9 mouse cellular contexts compared by ENCODE assay signal in genomic region chr2:156870519-156870918, GRCm38 (mm10). TPM values are rescaled to one million over a fixed set of nuclear protein-coding genes. Genes with fewer than 3 reads are reported as not detected.
DNase-seq lines count a peak whose midpoint lies in the region.
"Had no signal": no experiment of that assay in that cellular context is flagged by ENCODE, and none has a peak within 500 bp of the region (broad histone marks: within the 10 kb centered on the region; RNA-seq: fewer than 3 reads in every experiment).

No protein-coding gene starts in this region.

- peak; percentile 13 for DNase-seq in kidney, adult 18-20 months
- DNase-seq in kidney, adult 11 months, result no peak
- peak; percentile 48 for DNase-seq in NIH3T3 (ENCODE audit: low read depth)
- DNase-seq in adrenal gland, postnatal 14 days, result peak; percentile 85
- peak; percentile 60 for DNase-seq in kidney, postnatal 10 days
- DNase-seq in frontal cortex, postnatal 36 days (ENCODE audit: low spot score in 2 of 2), result no peak
- DNase-seq in B cell, adult 2 months, result no peak
- no peak for DNase-seq in neural tube, embryonic 10.5 days (ENCODE audit: extremely low spot score, low spot score)
- DNase-seq: thymus, postnatal 4 days had no signal

RNA-seq across cellular contexts. Expression of gene Rab5if, which starts 7.6 kb away (rescaled TPM):
- 269 and 294 TPM in 2 replicates for total RNA-seq in adrenal gland, postnatal 14 days (2021)

RNA-seq across cellular contexts. Expression of gene 4930518I15Rik, which starts 12.8 kb away (rescaled TPM):
- total RNA-seq in adrenal gland, postnatal 14 days (2021), result 2.8 and 4.1 TPM in 2 replicates

RNA-seq across cellular contexts. Expression of gene Sla2, which starts 16.5 kb away (rescaled TPM):
- total RNA-seq in adrenal gland, postnatal 14 days (2021), result 0.26 and 1.2 TPM in 2 replicates

RNA-seq across cellular contexts. Expression of gene Tgif2, which starts 30.7 kb away (rescaled TPM):
- total RNA-seq in adrenal gland, postnatal 14 days (2021), result 6.9 and 7.7 TPM in 2 replicates

Comparison
In these comparisons a context has a peak if more than half of its experiments do, and no peak if none do; other contexts are left out.
1. DNase-seq: peak in kidney, adult 18-20 months (single experiment), NIH3T3 (single experiment), adrenal gland, postnatal 14 days (single experiment) and kidney, postnatal 10 days (single experiment); none in kidney, adult 11 months (single experiment), frontal cortex, postnatal 36 days (0 of 2), B cell, adult 2 months (0 of 2) and neural tube, embryonic 10.5 days (single experiment).